ENCODE assay signal across 11 mouse cellular contexts in genomic region chr3:102152872-102153271, GRCm38 (mm10). TPM values are rescaled to one million over a fixed set of nuclear protein-coding genes. Genes with fewer than 3 reads are reported as not detected.
DNase-seq lines count a peak whose midpoint lies in the region; ATAC-seq and TF ChIP-seq lines count a peak whose summit lies in the region.
"Had no signal": no experiment of that assay in that cellular context is flagged by ENCODE, and none has a peak within 500 bp of the region (broad histone marks: within the 10 kb centered on the region; RNA-seq: fewer than 3 reads in every experiment).

No protein-coding gene starts in this region.

- H3K27ac ChIP-seq in embryonic facial prominence, embryonic 10.5 days (replicated peaks): peak overlapping the region; percentile 70
- H3K27ac ChIP-seq in thymus, adult 2 months (ENCODE audit: control insufficient read depth, insufficient read depth, low read length): no peak overlapping the region

- H3K27me3 ChIP-seq in embryonic facial prominence, embryonic 10.5 days (replicated peaks; ENCODE audit: low read depth, poor library complexity, severe bottlenecking): peaks cover 17% of the 10 kb centered on the region; the same call in 1 of the 2 replicates
- no peaks in the 10 kb centered on the region for H3K27me3 ChIP-seq in thymus, adult 2 months (ENCODE audit: control insufficient read depth, insufficient read depth, low read length)

- intact Hi-C loops in left cerebral cortex, postnatal 25 days (cut with DNase I): no loop called here

- no peak for TF ChIP-seq CTCF in thymus, adult 2 months (IDR thresholded peaks at IDR 0.05; ENCODE audit: borderline replicate concordance, control insufficient read depth, extremely low read depth, insufficient read depth, low read length, poor library complexity)

- DNase-seq in kidney, adult 11 months: peak; percentile 19
- DNase-seq in kidney, adult 18-20 months: no peak
- DNase-seq in embryonic facial prominence, embryonic 10.5 days (ENCODE audit: low spot score): peak; percentile 52
- DNase-seq in kidney, postnatal 14 days: peak; percentile 40
- peak; percentile 65 for DNase-seq in lung, postnatal 36 days
- no peak for DNase-seq in left cerebral cortex, postnatal 25 days (ENCODE audit: low spot score in 2 of 2)
- DNase-seq in thymus, adult 2 months: no peak
- DNase-seq: layer of hippocampus, postnatal 36 days; right cerebral cortex, postnatal 14 days had no signal

- H3K36me3 ChIP-seq in embryonic facial prominence, embryonic 10.5 days (replicated peaks): peaks cover 13% of the 10 kb centered on the region
- H3K36me3 ChIP-seq in thymus, adult 2 months (ENCODE audit: control insufficient read depth, insufficient read depth, low read length): no peaks in the 10 kb centered on the region

- no peaks in the 10 kb centered on the region for H3K9me3 ChIP-seq in embryonic facial prominence, embryonic 10.5 days

- no peak for ATAC-seq in cerebellum, adult (ENCODE audit: insufficient number of reproducible peaks, low FRiP score, low TSS enrichment)
- ATAC-seq: midbrain, embryonic 16.5 days had no signal

- no peak overlapping the region for H3K4me3 ChIP-seq in embryonic facial prominence, embryonic 10.5 days
- H3K4me3 ChIP-seq in thymus, adult 2 months (ENCODE audit: control insufficient read depth, insufficient read depth, low read length): no peak overlapping the region

- TF ChIP-seq POLR2A in thymus, adult 2 months (IDR thresholded peaks at IDR 0.05; ENCODE audit: control insufficient read depth, extremely low read depth, insufficient read depth, low read length, poor library complexity): no peak

- 16% methylated on average over 4 of the region's 4 CpGs for WGBS in embryonic facial prominence, embryonic 10.5 days
- 65% methylated on average over 4 of the region's 4 CpGs for WGBS in thymus, adult 2 months

- peaks cover 51% of the 10 kb centered on the region for H3K4me1 ChIP-seq in embryonic facial prominence, embryonic 10.5 days
- no peaks in the 10 kb centered on the region for H3K4me1 ChIP-seq in thymus, adult 2 months (replicated peaks; ENCODE audit: control insufficient read depth, insufficient read depth, low read length)

RNA-seq across cellular contexts. Expression of gene Vangl1, which starts 51.6 kb away (rescaled TPM):
- polyA plus RNA-seq in embryonic facial prominence, embryonic 10.5 days (2016; fragmentation: Nextera tagmentation; extraction: Ambion mirVana): 12.9 and 13.3 TPM in 2 replicates
- 1 to 10 TPM; 4.2 to 5.7 TPM for total RNA-seq in left cerebral cortex, postnatal 25 days (2021)
- polyA plus RNA-seq in thymus, adult 2 months (2012; rRNA removed): 9.7 and 10.6 TPM in 2 replicates

Comparison
In these comparisons a context has a peak if more than half of its experiments do, and no peak if none do; other contexts are left out.
1. DNase-seq: peak in kidney, adult 11 months (single experiment), embryonic facial prominence, embryonic 10.5 days (single experiment), kidney, postnatal 14 days (single experiment) and lung, postnatal 36 days (single experiment); none in kidney, adult 18-20 months (single experiment), left cerebral cortex, postnatal 25 days (0 of 2) and thymus, adult 2 months (single experiment).